Mouse (Mus musculus): ENCODE results near the gene Rfk. TPM values are rescaled to one million over a fixed set of nuclear protein-coding genes. Genes with fewer than 3 reads are reported as not detected.

The Rfk gene
- total RNA-seq, 2 experiments from 2014 or later, result 59.5 to 63.0 TPM

DNA sequence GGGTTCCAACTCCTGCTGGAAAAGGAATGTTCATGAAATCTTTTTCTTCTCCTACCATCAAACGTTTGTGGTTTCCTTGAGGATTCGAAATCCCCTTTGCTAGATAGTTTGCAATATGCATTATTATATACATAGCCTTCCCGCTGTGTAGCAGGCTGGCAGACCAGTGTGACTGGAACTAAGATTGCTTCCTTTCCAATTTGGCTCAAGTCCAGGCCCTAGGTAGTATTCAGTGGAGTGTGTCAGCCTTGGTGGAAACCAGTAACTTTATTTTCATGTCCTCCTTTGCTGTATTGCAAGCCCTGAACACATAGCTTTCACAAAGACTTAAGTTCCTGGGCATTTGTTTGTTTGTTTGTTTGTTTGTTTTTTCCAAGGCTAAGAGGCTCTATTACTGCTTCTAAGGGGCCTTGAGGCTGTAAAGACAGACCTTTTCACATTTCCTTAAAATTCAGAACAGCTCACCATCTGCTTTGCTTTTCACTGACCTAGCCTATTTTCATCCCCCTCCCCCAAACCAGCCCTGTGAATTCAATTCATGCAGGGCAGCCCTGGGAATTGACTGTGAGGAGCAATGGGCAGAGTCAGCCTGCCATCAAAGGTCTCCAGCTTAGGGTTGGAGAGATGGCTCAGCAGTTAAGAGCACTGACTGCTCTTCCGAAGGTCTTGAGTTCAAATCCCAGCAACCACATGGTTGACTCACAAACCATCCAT, 45.8 kb downstream of the Rfk start:
- no peak for DNase-seq (ENCODE audit: extremely low spot score in 1 of 2, low spot score in 1 of 2)

DNA sequence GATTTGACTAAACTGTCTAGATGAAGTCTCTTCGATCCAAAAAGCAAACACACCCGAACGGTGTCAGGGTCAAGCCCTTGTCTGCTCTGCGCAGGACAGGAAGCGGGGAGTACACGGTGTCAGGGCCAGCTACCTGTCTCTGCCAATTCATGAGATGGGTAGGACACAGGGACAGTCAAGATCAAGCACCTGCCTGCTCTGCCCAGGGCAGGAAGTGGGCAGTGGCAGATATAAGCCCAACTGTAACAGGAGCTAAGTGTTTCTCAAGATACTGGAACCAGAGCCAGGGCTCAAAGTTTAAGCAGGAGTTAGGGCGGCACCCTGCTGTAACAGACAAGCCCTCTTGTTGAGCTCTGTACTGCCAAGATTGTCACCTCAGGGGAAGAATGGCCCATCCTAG, 49.7 kb downstream of the Rfk start:
- no peak for DNase-seq (ENCODE audit: extremely low spot score in 1 of 2, low spot score in 1 of 2)

Other genes starting within 250 kb of the Rfk start
- 1 to 10 TPM; 3.3 to 3.7 TPM for gene Gcnt1, start 21.2 kb upstream of the Rfk start, total RNA-seq (2021)